Mouse (Mus musculus): ENCODE data around the gene Kif28.
"Not testable (repeated sequence)": the region's sequence is repeated elsewhere in the genome, so short reads cannot be mapped to it uniquely, and the experiment has no call there.

The Kif28 gene

GRCm38 (mm10) chr1:179689479-179689878, 55.6 kb downstream of the Kif28 start:
- no peak for DNase-seq

GRCm38 (mm10) chr1:179688914-179689313, 56.2 kb downstream of the Kif28 start:
- no peak for DNase-seq

GRCm38 (mm10) chr1:179688415-179688814, 56.7 kb downstream of the Kif28 start:
- DNase-seq, result no peak

GRCm38 (mm10) chr1:179687966-179688365, 57.1 kb downstream of the Kif28 start:
- DNase-seq, result no peak

GRCm38 (mm10) chr1:179687305-179687704, 57.8 kb downstream of the Kif28 start:
- no peak for DNase-seq

- no peak for DNase-seq
Observed at GRCm38 (mm10) chr1:179686781-179687180, 58.3 kb downstream of the Kif28 start.

GRCm38 (mm10) chr1:179686348-179686747, 58.7 kb downstream of the Kif28 start:
- DNase-seq, result no peak

- DNase-seq, result peak; percentile 5
Observed at GRCm38 (mm10) chr1:179682753-179683152, 62.3 kb downstream of the Kif28 start.

- DNase-seq, result no peak
Observed at GRCm38 (mm10) chr1:179679326-179679725, 65.7 kb downstream of the Kif28 start.

GRCm38 (mm10) chr1:179677031-179677430, 68.0 kb downstream of the Kif28 start:
- DNase-seq, result no peak

- DNase-seq, result no peak
Observed at GRCm38 (mm10) chr1:179674355-179674754, 70.7 kb downstream of the Kif28 start.

- DNase-seq, result no peak
Observed at GRCm38 (mm10) chr1:179668836-179669537, 76.1 kb downstream of the Kif28 start.

GRCm38 (mm10) chr1:179668013-179668805, 76.9 kb downstream of the Kif28 start, which contains the start of gene Sccpdh:
Sccpdh (plus strand) TSS chr1:179668210.
- DNase-seq, result peak; percentile 90

GRCm38 (mm10) chr1:179667450-179667849, 77.6 kb downstream of the Kif28 start:
- DNase-seq, result no peak

- DNase-seq, result no peak
Observed at GRCm38 (mm10) chr1:179666971-179667370, 78.1 kb downstream of the Kif28 start.

- no peak for DNase-seq
Observed at GRCm38 (mm10) chr1:179664309-179664930, 80.7 kb downstream of the Kif28 start.

GRCm38 (mm10) chr1:179663065-179663464, 82.0 kb downstream of the Kif28 start:
- no peak for DNase-seq

GRCm38 (mm10) chr1:179651224-179651623, 93.8 kb downstream of the Kif28 start:
- no peak for DNase-seq

GRCm38 (mm10) chr1:179650284-179650683, 94.8 kb downstream of the Kif28 start:
- peak; percentile 20 for DNase-seq

- no peak for DNase-seq
Observed at GRCm38 (mm10) chr1:179649324-179649723, 95.7 kb downstream of the Kif28 start.

GRCm38 (mm10) chr1:179648678-179649077, 96.4 kb downstream of the Kif28 start:
- not testable (repeated sequence) for DNase-seq

- DNase-seq, result no peak
Observed at GRCm38 (mm10) chr1:179645980-179646268, 99.1 kb downstream of the Kif28 start.
